Mouse (Mus musculus) kidney, postnatal 25 days (tissue): ENCODE results near the gene Ppp1r10.
A peak's percentile ranks its signal among the peaks of the same experiment; 100 is the strongest.
"Not testable (repeated sequence)": the region's sequence is repeated elsewhere in the genome, so short reads cannot be mapped to it uniquely, and the experiment has no call there.

Experiments used
- DNase-seq, 2 experiments: peaks; one replicate each; pipeline ENCODE4 v3.0.0; 2021; ENCODE audit warnings: mixed read lengths in 2 of 2

Ppp1r10 gene

DNA sequence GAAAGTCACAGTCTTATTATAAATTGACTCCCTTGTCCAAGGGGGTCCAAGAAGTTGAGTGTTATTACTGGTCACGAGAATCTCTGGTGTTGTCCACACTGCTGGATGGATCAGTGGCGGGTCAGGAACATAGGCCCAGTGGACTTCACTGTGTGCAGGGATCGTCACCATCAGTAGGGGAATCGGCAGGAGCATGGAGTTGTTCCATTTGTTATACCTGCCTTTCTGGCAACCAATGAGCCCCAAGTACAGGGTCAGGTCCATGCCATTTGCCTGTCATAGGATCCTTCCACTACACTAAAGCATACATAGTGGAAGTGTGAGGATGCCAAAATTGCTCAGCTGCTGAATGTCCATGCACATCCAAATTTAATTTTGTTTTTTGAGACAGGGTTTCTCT, 16.4 kb downstream of the Ppp1r10 start:
- no peak for DNase-seq

GRCm38 (mm10) chr17:35935763-35936162, 19.5 kb downstream of the Ppp1r10 start:
- DNase-seq = not testable (repeated sequence)

DNA sequence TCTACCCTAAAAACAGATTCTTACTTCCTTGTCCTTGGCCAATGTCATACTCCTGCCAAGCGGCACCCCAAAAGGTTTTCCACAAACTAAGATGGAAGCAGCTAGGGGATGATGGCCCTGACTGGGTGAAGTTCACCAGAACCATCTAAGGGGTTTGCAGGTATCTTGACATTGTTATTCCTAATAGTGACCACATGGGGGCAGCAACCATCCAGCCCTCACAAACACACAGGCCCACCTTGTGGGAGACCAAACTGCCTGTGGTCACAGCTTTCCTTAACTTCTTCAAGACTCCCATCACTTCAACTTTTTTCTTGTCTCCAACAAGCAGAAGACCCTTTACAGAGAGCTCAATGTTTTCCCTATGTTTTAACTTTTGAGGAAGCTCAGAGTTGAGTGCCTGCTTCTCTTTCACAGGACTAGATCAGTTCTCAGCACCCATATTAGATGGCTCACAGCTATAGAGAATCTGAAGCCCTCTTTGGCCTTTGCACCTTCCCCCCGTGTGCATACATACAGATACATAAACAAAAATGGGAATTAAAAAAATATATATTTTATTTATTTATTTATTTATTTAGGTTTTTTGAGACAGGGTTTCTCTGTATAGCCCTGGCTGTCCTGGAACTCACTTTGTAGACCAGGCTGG, 21.6 kb downstream of the Ppp1r10 start:
- DNase-seq = peak; percentile 53 to 57

GRCm38 (mm10) chr17:35939108-35939507, 22.9 kb downstream of the Ppp1r10 start:
- no peak for DNase-seq

DNA sequence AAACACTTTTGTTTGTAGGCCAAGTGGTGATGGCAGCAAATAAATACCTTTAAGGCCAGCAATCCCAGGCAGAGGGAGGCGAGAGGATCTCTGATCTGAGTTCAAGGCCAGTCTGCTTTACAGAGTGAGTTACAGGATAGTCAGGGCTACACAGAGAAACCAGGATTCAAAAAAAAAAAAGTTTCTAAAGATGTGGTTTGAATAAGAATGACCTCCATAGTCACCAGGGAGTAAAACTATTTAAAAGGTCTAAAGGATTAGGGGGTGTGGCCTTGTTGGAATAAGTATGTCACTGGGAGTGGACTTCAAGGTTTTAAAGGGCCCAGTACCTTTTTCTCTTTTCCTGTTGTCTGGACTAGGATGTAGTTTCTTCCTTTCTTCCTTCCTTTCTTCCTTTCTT, 23.7 kb downstream of the Ppp1r10 start:
- no peak for DNase-seq

DNA sequence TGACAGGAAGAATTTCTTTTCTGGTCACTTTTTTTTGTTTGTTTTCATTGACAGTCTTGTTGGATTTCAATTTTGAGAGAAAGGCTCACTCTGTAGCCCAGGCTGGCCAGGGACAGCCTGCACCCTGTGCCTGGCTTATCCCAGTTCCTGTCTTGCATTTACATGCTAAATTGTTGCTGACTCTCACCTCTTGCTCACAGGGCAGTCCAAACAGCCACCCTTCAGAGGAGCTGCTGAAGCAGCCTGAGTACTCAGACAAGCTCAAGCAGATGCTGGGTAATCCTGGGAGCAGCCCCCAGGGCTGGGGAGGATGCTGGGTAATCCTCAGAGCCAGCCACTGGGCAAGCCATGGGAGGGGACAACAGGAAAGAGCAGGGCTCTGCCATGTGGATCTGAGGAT, 34.7 kb downstream of the Ppp1r10 start:
- DNase-seq = not testable (repeated sequence)

DNA sequence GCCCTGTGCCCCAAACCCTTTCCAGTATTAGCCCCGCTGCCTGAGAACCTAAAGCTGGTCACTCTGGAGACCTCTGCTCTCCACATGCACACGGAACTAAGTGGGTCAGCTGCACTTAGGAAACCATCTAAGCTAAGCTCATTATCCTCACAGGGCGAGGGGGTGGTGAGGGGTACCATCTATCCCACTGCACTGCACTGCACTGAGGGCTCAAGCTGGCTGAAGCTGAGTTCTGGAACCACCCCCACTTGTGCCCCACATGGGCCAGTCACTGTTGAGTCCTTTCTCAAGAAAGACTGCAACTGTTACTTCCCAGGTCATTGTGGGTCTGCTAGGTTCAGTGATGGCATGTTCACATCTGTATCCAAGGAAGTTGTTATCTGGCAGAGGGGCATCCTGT, 36.3 kb downstream of the Ppp1r10 start:
- DNase-seq = not testable (repeated sequence)

DNA sequence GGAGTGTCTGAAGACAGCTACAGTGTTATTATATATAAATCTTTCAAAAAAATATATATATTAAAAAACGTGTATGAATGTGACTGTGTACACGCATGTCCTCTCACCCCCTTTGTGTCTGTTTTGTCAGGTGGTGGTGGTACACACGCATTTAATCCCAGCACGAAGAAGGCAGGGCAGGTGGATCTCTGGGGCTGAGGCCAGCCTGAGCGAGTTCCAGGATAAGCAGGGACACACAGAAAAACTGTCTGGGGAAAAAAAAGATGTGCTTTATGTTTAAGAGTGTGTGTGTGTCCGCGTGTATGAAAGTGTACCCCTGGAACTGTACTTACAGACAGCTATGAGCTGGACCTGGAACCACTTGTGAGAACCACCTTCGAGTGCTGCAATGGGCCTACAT, 38.4 kb downstream of the Ppp1r10 start:
- no peak for DNase-seq

GRCm38 (mm10) chr17:35958533-35959223, 42.4 kb downstream of the Ppp1r10 start:
- no peak for DNase-seq

DNA sequence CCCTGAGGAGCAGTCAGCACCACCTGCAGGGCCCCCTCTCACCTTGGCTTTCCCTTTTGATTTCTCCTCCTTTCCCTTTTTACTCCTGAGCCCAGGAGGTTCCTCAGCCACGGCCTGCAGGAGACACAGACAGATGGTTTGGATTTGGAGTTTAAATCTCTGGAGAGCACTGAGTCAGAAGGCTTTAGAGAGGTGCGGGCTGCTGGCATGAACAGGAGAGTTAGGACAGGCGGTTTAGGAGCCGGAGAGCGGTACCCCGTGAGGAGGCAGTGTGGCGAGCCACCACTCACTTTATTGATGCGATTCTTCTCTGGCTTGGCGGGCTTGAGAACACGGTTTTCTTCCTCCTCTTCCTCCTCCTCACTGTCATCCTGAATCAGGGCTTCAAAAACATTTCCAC, 47.0 kb downstream of the Ppp1r10 start:
- DNase-seq = no peak

DNA sequence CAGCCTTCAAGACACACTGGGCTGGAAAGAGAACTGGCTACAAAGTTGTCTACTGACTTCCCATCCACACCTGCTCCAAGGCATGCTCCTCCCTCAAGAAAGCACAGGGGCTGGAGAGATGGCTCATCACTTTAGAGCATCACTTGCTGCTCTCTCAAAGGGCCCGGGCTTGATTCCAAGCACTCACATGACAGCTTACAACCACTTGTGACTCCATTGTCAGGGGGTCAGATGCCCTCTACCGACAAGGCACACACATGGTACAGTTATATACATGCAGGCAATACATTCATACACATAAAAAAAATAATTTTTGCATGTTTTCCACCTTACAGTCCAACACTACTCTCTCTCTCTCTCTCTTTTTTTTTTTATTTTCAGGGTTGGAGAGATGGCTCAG, 51.4 kb downstream of the Ppp1r10 start:
- DNase-seq = peak in 1 of 2 experiments; percentile 27

- peak; percentile 99 to 100 for DNase-seq
Measured at GRCm38 (mm10) chr17:35969418-35970389, 53.5 kb downstream of the Ppp1r10 start, which contains the start of gene Abcf1. TSS of gene Abcf1 (minus strand) at chr17:35969761.

- no peak for DNase-seq
Measured at GRCm38 (mm10) chr17:35972131-35972530, 55.9 kb downstream of the Ppp1r10 start.

DNA sequence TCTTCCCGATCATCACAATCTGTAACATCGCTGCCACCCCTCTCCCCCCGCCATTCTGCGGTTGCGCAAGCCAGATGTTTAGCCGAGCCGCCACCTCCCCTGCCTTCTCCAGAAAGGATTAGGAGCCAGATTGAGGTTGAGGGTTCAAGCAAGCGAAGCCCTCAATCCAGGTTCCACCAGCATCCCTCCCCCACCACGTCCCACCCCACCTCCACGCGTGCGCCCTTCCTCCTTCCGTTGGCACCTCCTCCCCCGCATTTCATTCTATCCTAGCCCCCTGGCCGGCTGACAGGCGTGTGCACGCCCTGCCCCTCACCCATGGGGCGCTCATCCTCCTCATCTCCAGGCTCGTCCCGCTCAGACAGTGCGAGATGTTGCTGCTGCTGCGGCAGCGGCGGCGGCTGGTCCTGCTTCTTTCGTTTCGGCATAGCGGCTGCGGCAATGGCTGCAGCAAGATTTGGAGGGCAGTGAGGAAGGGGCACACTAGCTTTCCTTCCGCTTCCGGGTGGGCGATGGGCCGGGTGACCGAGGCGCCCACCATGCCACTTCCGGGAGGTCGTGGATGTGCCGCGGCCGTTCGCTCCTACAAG, 62.7 kb downstream of the Ppp1r10 start:
- DNase-seq = no peak

DNA sequence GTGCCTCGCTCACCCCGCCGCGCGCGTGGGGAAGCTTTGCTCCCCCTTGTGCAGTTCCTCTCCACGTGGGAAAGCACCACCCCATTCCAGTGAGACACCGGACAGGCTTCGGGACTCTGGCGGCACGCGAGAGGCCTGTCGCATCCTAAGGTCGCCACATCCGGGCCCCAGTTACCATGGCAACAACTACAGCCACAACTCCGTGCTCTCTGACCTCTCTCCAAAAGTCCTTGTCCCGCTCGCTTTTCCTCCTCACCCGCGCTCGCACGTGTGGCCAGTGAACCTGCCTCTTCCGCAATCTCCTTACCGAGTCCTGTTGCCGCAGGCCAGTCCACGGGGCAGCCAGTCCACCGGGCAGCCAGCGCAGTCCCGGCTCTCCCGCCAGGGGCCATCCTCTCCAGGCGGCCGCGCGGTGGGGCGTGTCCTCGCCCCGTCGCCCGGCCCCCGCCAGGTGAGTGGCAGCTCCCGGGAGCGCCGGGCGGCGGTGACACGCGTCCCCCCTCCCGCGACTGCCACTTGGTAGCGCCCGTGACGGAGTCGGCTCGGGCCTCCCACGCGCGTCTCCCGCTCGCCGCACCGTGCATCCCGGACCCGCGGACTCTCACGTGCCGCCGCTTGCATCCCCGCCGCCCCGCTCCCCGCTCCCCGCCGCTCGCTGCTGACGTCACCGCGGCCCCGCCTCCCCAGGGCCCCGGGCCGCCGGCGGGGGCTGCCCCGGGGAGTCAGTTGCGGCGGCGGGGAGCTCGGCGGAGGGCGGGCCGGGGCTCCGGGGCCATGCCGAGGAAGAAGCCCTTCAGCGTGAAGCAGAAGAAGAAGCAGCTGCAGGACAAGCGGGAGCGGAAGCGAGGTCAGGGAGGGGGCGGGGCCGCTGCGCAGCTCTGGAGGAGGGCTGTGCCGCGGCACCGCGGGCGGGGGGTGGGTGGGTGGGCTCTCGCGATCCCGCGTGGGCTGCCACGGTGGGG, 63.4 kb downstream of the Ppp1r10 start, which contains the start of the genes Gnl1 and Prr3:
Gene Gnl1 (plus strand): TSS at position 451 of the 962 bp plus-strand sequence.
Gene Prr3 (minus strand): TSS at position 836 of the 962 bp plus-strand sequence.
- DNase-seq = peak; percentile 93 to 95

GRCm38 (mm10) chr17:35980363-35980754, 64.1 kb downstream of the Ppp1r10 start:
- peak; percentile 61 to 77 for DNase-seq

GRCm38 (mm10) chr17:35981776-35982175, 65.5 kb downstream of the Ppp1r10 start:
- no peak for DNase-seq
